21 mouse cellular contexts compared by ENCODE assay signal in the genomic region with DNA sequence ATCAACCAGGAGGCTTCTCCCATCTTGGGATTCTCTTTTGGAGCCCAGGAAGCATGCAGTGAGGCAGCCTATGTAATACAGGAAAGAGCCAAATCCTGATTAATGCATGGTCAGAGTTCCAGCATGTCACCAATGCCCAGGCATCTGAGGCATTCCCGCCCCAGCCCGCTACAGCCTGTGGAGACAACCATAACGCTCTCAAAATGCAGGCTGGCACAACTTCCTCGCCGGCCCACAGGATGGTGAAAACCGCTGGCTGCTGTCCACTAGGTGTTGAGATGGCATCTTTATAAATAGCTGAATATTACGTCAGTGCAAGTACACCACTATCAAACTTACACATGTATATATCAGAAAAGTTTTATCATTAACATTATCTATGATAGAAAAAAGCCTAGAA. TPM values are rescaled to one million over a fixed set of nuclear protein-coding genes. Genes with fewer than 3 reads are reported as not detected.
A peak's percentile ranks its signal among the peaks of the same experiment; 100 is the strongest.
DNase-seq lines count a peak whose midpoint lies in the region; ATAC-seq and TF ChIP-seq lines count a peak whose summit lies in the region.
"Had no signal": no experiment of that assay in that cellular context is flagged by ENCODE, and none has a peak within 500 bp of the region (broad histone marks: within the 10 kb centered on the region; RNA-seq: fewer than 3 reads in every experiment).

No protein-coding gene starts in this region.

- H3K36me3 ChIP-seq in heart, embryonic 15.5 days: no peaks in the 10 kb centered on the region
- no peaks in the 10 kb centered on the region; the same call in 1 of the 2 replicates for H3K36me3 ChIP-seq in intestine, postnatal 0 days (ENCODE audit: control insufficient read depth, insufficient read depth)
- no peaks in the 10 kb centered on the region; the same call in 1 of the 2 replicates for H3K36me3 ChIP-seq in intestine, embryonic 15.5 days
- H3K36me3 ChIP-seq: embryonic facial prominence, embryonic 15.5 days; neural tube, embryonic 15.5 days had no signal

- WGBS in heart, embryonic 15.5 days: 48% methylated on average over 7 of the region's 7 CpGs
- WGBS in intestine, postnatal 0 days: 66% methylated on average over 7 of the region's 7 CpGs
- 80% methylated on average over 7 of the region's 7 CpGs for WGBS in intestine, embryonic 15.5 days

- peak overlapping the region; percentile 27 for H3K27ac ChIP-seq in heart, embryonic 15.5 days
- H3K27ac ChIP-seq in intestine, postnatal 0 days (ENCODE audit: low read depth, low read length): no peak overlapping the region
- H3K27ac ChIP-seq in intestine, embryonic 15.5 days: no peak overlapping the region
- H3K27ac ChIP-seq: embryonic facial prominence, embryonic 15.5 days; forebrain, embryonic 10.5 days; macrophage; neural tube, embryonic 15.5 days had no signal

- no peak overlapping the region for H3K4me3 ChIP-seq in heart, embryonic 15.5 days
- H3K4me3 ChIP-seq in intestine, postnatal 0 days (ENCODE audit: low read depth, low read length): no peak overlapping the region
- H3K4me3 ChIP-seq in intestine, embryonic 15.5 days (replicated peaks): no peak overlapping the region
- H3K4me3 ChIP-seq: embryonic facial prominence, embryonic 15.5 days; forebrain, embryonic 10.5 days; myocyte; neural tube, embryonic 15.5 days had no signal

- no peak overlapping the region for H3K9ac ChIP-seq in heart, embryonic 15.5 days
- H3K9ac ChIP-seq in intestine, postnatal 0 days (ENCODE audit: low read depth, low read length): no peak overlapping the region
- no peak overlapping the region for H3K9ac ChIP-seq in intestine, embryonic 15.5 days
- H3K9ac ChIP-seq: embryonic facial prominence, embryonic 15.5 days; lung, embryonic 14.5 days; neural tube, embryonic 15.5 days had no signal

- H3K27me3 ChIP-seq in heart, embryonic 15.5 days: no peaks in the 10 kb centered on the region
- H3K27me3 ChIP-seq in intestine, postnatal 0 days (replicated peaks; ENCODE audit: control insufficient read depth, insufficient read depth, low read length): no peaks in the 10 kb centered on the region
- H3K27me3 ChIP-seq in intestine, embryonic 15.5 days (replicated peaks): no peaks in the 10 kb centered on the region
- H3K27me3 ChIP-seq: CH12.LX; embryonic facial prominence, embryonic 15.5 days; neural tube, embryonic 15.5 days had no signal

- peak; percentile 21 for DNase-seq in adrenal gland, postnatal 14 days
- DNase-seq in adrenal gland, adult 8-10 months: no peak
- no peak for DNase-seq in heart, adult 9 months (ENCODE audit: low spot score in 2 of 2)
- peak; percentile 29 to 37 for DNase-seq in kidney, postnatal 4 days
- no peak for DNase-seq in kidney, adult 9 months
- DNase-seq: adrenal gland, postnatal 36 days; cerebellum, adult 9-11 months; embryo, embryonic 11 days; layer of hippocampus, postnatal 36 days; lung, embryonic 14.5 days; midbrain, embryonic 14.5 days; right cerebral cortex, postnatal 25 days had no signal

- no peak overlapping the region for H3K4me2 ChIP-seq in heart, embryonic 15.5 days
- H3K4me2 ChIP-seq in intestine, postnatal 0 days (replicated peaks; ENCODE audit: low read depth): no peak overlapping the region
- H3K4me2 ChIP-seq in intestine, embryonic 15.5 days (replicated peaks): no peak overlapping the region
- H3K4me2 ChIP-seq: embryonic facial prominence, embryonic 15.5 days; lung, embryonic 14.5 days; neural tube, embryonic 15.5 days had no signal

- peaks cover 55% of the 10 kb centered on the region for H3K4me1 ChIP-seq in heart, embryonic 15.5 days (replicated peaks)
- H3K4me1 ChIP-seq in intestine, postnatal 0 days (replicated peaks; ENCODE audit: control insufficient read depth, insufficient read depth, low read length): no peaks in the 10 kb centered on the region
- peaks cover 31% of the 10 kb centered on the region for H3K4me1 ChIP-seq in intestine, embryonic 15.5 days (replicated peaks)

- 0 out of 2 replicates have a peak, but pooled peaks have one; percentile 34 for ATAC-seq in heart, embryonic 15.5 days (replicated peaks; ENCODE audit: insufficient number of reproducible peaks, insufficient read depth, low FRiP score, low read depth)
- ATAC-seq in intestine, postnatal 0 days: no peak
- ATAC-seq in intestine, embryonic 15.5 days: no peak

- H3K9me3 ChIP-seq in heart, embryonic 15.5 days (replicated peaks): no peaks in the 10 kb centered on the region
- H3K9me3 ChIP-seq in intestine, postnatal 0 days (ENCODE audit: control insufficient read depth): no peaks in the 10 kb centered on the region
- no peaks in the 10 kb centered on the region for H3K9me3 ChIP-seq in intestine, embryonic 15.5 days
- H3K9me3 ChIP-seq: embryonic facial prominence, embryonic 15.5 days; forebrain, embryonic 10.5 days; neural tube, embryonic 15.5 days had no signal

- TF ChIP-seq CTCF in intestine, postnatal 0 days (IDR thresholded peaks at IDR 0.05; ENCODE audit: low read depth): no peak

RNA-seq across cellular contexts. Expression of gene Stt3b, which starts 13.5 kb away (rescaled TPM):
- total RNA-seq in adrenal gland, postnatal 14 days (2021): 117 and 124 TPM in 2 replicates
- total RNA-seq in adrenal gland, adult 8-10 months (2022): 100 to 1,000 TPM; 119 to 143 (median 134) TPM
- polyA plus RNA-seq in heart, embryonic 15.5 days (2015; fragmentation: Nextera tagmentation; extraction: Ambion mirVana): 64.0 and 76.2 TPM in 2 replicates
- 51.5 and 54.1 TPM in 2 replicates for polyA plus RNA-seq in intestine, postnatal 0 days (2015; fragmentation: Nextera tagmentation; extraction: Ambion mirVana)
- 128 TPM in 2 replicates for polyA plus RNA-seq in intestine, embryonic 15.5 days (2015; fragmentation: Nextera tagmentation; extraction: Ambion mirVana)

Comparison
In these comparisons a context has a peak if more than half of its experiments do, and no peak if none do; other contexts are left out.
1. DNase-seq: peak in adrenal gland, postnatal 14 days (single experiment) and kidney, postnatal 4 days (2 of 2); none in adrenal gland, adult 8-10 months (single experiment), heart, adult 9 months (0 of 2) and kidney, adult 9 months (single experiment).